Comparison of ENCODE assay signal across 23 mouse cellular contexts in genomic region chr10:123753996-123754395, GRCm38 (mm10).
"Had no signal": no experiment of that assay in that cellular context is flagged by ENCODE, and none has a peak within 500 bp of the region (broad histone marks: within the 10 kb centered on the region; RNA-seq: fewer than 3 reads in every experiment).

No protein-coding gene starts in this region.

- H3K27me3 ChIP-seq: heart, embryonic 12.5 days; hindbrain, embryonic 13.5 days; kidney, embryonic 15.5 days; limb, embryonic 13.5 days; limb, embryonic 15.5 days; liver, embryonic 12.5 days had no signal

- ATAC-seq: hindbrain, embryonic 16.5 days; intestine, embryonic 16.5 days; liver, embryonic 12.5 days had no signal

- H3K4me2 ChIP-seq: heart, embryonic 12.5 days; hindbrain, embryonic 13.5 days; kidney, embryonic 15.5 days; limb, embryonic 13.5 days; limb, embryonic 15.5 days; liver, embryonic 12.5 days had no signal

- DNase-seq: gastrocnemius, postnatal 14 days; gastrocnemius, postnatal 36 days; heart, adult 11 months; heart, postnatal 10 days; kidney, adult 11 months; kidney, adult 2 months; kidney, adult 9 months; kidney, postnatal 14 days; kidney, postnatal 36 days; layer of hippocampus, adult 9-11 months; layer of hippocampus, postnatal 36 days; left cerebral cortex, postnatal 4 days had no signal

- H3K9me3 ChIP-seq: heart, embryonic 10.5 days; heart, embryonic 12.5 days; hindbrain, embryonic 13.5 days; kidney, embryonic 15.5 days; limb, embryonic 13.5 days; limb, embryonic 15.5 days; liver, embryonic 12.5 days had no signal

- H3K4me3 ChIP-seq: heart, embryonic 10.5 days; heart, embryonic 12.5 days; hindbrain, embryonic 13.5 days; kidney, embryonic 15.5 days; limb, embryonic 13.5 days; limb, embryonic 15.5 days; liver, embryonic 12.5 days had no signal

- H3K27ac ChIP-seq: heart, embryonic 10.5 days; hindbrain, embryonic 13.5 days; kidney, embryonic 15.5 days; kidney, postnatal 0 days; limb, embryonic 13.5 days; limb, embryonic 15.5 days; liver, embryonic 12.5 days; liver, embryonic 14.5 days had no signal

- H3K9ac ChIP-seq: heart, embryonic 12.5 days; hindbrain, embryonic 13.5 days; kidney, embryonic 15.5 days; limb, embryonic 13.5 days; limb, embryonic 15.5 days; liver, embryonic 12.5 days; liver, embryonic 14.5 days had no signal

- H3K36me3 ChIP-seq: heart, embryonic 10.5 days; heart, embryonic 12.5 days; hindbrain, embryonic 13.5 days; kidney, embryonic 15.5 days; limb, embryonic 13.5 days; limb, embryonic 15.5 days; liver, embryonic 12.5 days had no signal

- H3K4me1 ChIP-seq: heart, embryonic 10.5 days; heart, embryonic 12.5 days; limb, embryonic 13.5 days; limb, embryonic 15.5 days; liver, embryonic 12.5 days had no signal
